Mouse (Mus musculus): ENCODE data around the gene Cisd2. TPM values are rescaled to one million over a fixed set of nuclear protein-coding genes. Genes with fewer than 3 reads are reported as not detected.

Cisd2 gene
- polyA plus RNA-seq (2015; fragmentation: Nextera tagmentation; extraction: Ambion mirVana), result 36.4 and 43.9 TPM in 2 replicates

- WGBS (ENCODE audit: insufficient replicate concordance), result 1% methylated on average over 8 of the region's 8 CpGs
- no peaks in the 10 kb centered on the region for H3K27me3 ChIP-seq
- no peaks in the 10 kb centered on the region for H3K36me3 ChIP-seq
- H3K9me3 ChIP-seq (replicated peaks), result no peaks in the 10 kb centered on the region
- peak within 1 kb of the TSS; percentile 69 for H3K4me3 ChIP-seq (replicated peaks)
- H3K27ac ChIP-seq, result peak within 1 kb of the TSS; percentile 84
- peak within 1 kb of the TSS; percentile 92 for H3K9ac ChIP-seq
- peak; percentile 3; the same call in 1 of the 2 replicates for ATAC-seq (ENCODE audit: low read depth)
- no peak for DNase-seq
- peaks cover 30% of the 10 kb centered on the region for H3K4me1 ChIP-seq (replicated peaks)
- H3K4me2 ChIP-seq, result peak within 1 kb of the TSS; percentile 77
Measured at GRCm38 (mm10) chr3:135423608-135424212, at the start of gene Cisd2. Cisd2 (minus strand) TSS chr3:135423925.

DNA sequence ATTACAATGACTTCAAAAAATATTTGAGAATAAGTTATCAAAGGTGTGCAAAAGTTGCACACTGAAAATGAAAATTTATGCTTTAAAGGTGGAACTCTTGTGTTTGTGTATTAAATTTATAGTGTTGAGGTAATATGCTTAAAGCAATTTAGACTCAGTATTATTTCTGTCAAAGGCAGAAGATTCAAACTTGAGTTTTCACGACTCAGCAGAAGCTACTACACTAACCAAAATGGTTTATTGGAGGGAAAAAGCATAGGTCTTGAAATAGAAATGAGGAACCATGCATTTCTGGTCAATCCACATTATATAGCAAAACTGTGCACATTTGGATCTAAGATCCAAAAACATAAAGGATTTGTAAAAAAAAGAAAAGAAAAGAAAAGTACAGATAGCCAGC is 47.1 kb upstream of the Cisd2 start:
- Histone ChIP-seq H3K27ac (no peak overlapping the region), H3K9ac (no peak overlapping the region), H3K36me3 (peaks cover 6% of the 10 kb centered on the region; the same call in 1 of the 2 replicates), H3K9me3 (replicated peaks) (no peaks in the 10 kb centered on the region), H3K4me2 (no peak overlapping the region), H3K4me3 (replicated peaks) (no peak overlapping the region), H3K27me3 (no peaks in the 10 kb centered on the region), H3K4me1 (replicated peaks) (0 out of 2 replicates have a peak, but pooled peaks cover 4% of the 10 kb centered on the region)
- DNase-seq (no peak), ATAC-seq (ENCODE audit: low read depth) (no peak)
- WGBS (ENCODE audit: insufficient replicate concordance), result 45% methylated on average over 1 of the region's 1 CpGs

GRCm38 (mm10) chr3:135469974-135470373 is 46.2 kb upstream of the Cisd2 start:
- no peak overlapping the region for H3K4me2 ChIP-seq
- no peaks in the 10 kb centered on the region for H3K9me3 ChIP-seq (replicated peaks)
- no peak overlapping the region for H3K4me3 ChIP-seq (replicated peaks)
- ATAC-seq (ENCODE audit: low read depth), result no peak
- H3K4me1 ChIP-seq (replicated peaks), result 0 out of 2 replicates have a peak, but pooled peaks cover 4% of the 10 kb centered on the region
- no peak overlapping the region for H3K9ac ChIP-seq
- peaks cover 9% of the 10 kb centered on the region; the same call in 1 of the 2 replicates for H3K36me3 ChIP-seq
- H3K27ac ChIP-seq, result no peak overlapping the region
- WGBS (ENCODE audit: insufficient replicate concordance), result 48% methylated on average over 4 of the region's 4 CpGs
- DNase-seq, result no peak
- no peaks in the 10 kb centered on the region for H3K27me3 ChIP-seq

GRCm38 (mm10) chr3:135469146-135469545 is 45.4 kb upstream of the Cisd2 start:
- 42% methylated on average over 3 of the region's 3 CpGs for WGBS (ENCODE audit: insufficient replicate concordance)
- H3K4me1 ChIP-seq (replicated peaks), result 0 out of 2 replicates have a peak, but pooled peaks cover 4% of the 10 kb centered on the region
- H3K27ac ChIP-seq, result no peak overlapping the region
- DNase-seq (no peak), ATAC-seq (ENCODE audit: low read depth) (no peak)
- H3K4me3 ChIP-seq (replicated peaks), result no peak overlapping the region
- no peak overlapping the region for H3K4me2 ChIP-seq
- H3K9ac ChIP-seq, result no peak overlapping the region
- peaks cover 15% of the 10 kb centered on the region; the same call in 1 of the 2 replicates for H3K36me3 ChIP-seq
- no peaks in the 10 kb centered on the region for H3K9me3 ChIP-seq (replicated peaks)
- H3K27me3 ChIP-seq, result no peaks in the 10 kb centered on the region

DNA sequence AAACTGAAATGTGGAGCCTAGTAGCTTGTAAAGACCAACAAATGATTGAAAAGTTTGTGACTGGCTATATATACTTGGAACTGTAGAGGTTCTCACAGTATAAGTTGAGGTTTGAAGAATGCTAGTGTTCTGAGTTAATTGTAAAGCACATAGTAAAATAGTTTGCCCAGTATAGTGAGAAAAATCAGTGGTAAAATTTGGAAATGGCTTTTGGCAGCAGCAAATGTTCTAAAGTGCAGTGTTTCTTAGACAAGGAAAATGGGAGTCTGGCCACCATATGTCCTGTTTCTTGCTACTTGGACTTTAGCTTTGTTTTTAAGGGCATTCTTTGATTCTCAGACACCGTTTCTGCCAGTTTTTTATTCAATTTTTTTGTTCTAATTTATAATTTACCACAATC is 44.7 kb upstream of the Cisd2 start:
- Histone ChIP-seq H3K27ac (no peak overlapping the region), H3K27me3 (no peaks in the 10 kb centered on the region), H3K4me1 (replicated peaks) (0 out of 2 replicates have a peak, but pooled peaks cover 4% of the 10 kb centered on the region), H3K36me3 (peaks cover 18% of the 10 kb centered on the region; the same call in 1 of the 2 replicates), H3K4me3 (replicated peaks) (no peak overlapping the region), H3K4me2 (no peak overlapping the region), H3K9ac (no peak overlapping the region), H3K9me3 (replicated peaks) (no peaks in the 10 kb centered on the region)
- DNase-seq (no peak), ATAC-seq (ENCODE audit: low read depth) (no peak)
- 84% methylated on average over 1 of the region's 1 CpGs for WGBS (ENCODE audit: insufficient replicate concordance)

DNA sequence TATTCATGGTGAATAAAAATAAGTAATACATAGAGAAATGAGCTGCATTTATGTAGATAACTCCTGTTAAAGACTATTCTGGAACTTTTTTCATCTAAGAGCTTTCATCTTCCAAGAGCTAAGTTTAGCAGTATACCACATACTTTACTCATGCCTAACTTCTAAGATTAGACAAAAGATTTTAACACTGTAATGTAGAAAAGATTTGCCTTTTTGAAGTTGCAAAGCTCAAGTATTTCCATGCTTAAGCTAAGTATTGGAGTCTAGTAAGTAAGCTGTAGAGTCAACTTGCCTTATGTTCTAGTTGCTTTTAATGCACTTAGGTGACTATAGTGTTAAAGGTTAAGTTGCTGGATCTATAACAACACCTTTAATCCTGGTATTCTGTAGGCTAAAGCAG is 35.3 kb upstream of the Cisd2 start:
- H3K27ac ChIP-seq, result no peak overlapping the region

DNA sequence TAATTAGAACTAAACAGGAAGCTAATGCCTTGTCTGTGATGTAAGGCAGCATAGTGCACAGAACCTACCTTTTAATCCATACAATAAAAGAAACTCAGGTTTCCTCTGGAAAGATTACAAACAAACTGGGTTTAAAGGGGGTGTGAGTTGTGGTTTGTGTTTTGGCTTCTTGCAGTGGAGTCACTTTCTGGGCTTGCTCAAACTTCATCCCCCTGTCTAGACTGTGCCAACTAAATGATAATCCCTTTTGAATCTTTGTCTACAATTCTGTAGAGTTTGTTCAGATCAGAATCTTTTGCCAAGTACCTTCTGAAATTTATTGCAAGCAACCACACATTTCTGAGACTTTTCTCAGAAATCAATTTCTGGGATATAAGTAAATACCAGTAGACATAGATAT is 21.2 kb upstream of the Cisd2 start:
- no peak overlapping the region for H3K9ac ChIP-seq
- peaks cover 24% of the 10 kb centered on the region for H3K4me1 ChIP-seq (replicated peaks)
- no peak overlapping the region for H3K27ac ChIP-seq
- no peaks in the 10 kb centered on the region for H3K27me3 ChIP-seq
- no peak overlapping the region for H3K4me2 ChIP-seq
- H3K36me3 ChIP-seq, result peaks cover 26% of the 10 kb centered on the region
- no peaks in the 10 kb centered on the region for H3K9me3 ChIP-seq (replicated peaks)
- no peak overlapping the region for H3K4me3 ChIP-seq (replicated peaks)
- ATAC-seq (ENCODE audit: low read depth), result no peak
- DNase-seq, result no peak

More for the DNA sequence above, 35.3 kb upstream of the Cisd2 start:
- Histone ChIP-seq H3K9me3 (replicated peaks) (no peaks in the 10 kb centered on the region), H3K4me2 (no peak overlapping the region), H3K9ac (no peak overlapping the region), H3K36me3 (peaks cover 62% of the 10 kb centered on the region), H3K4me1 (replicated peaks) (no peaks in the 10 kb centered on the region), H3K27me3 (no peaks in the 10 kb centered on the region), H3K4me3 (replicated peaks) (no peak overlapping the region)
- no peak for ATAC-seq (ENCODE audit: low read depth)
- no peak for DNase-seq

GRCm38 (mm10) chr3:135440621-135441020 is 16.9 kb upstream of the Cisd2 start:
- no peaks in the 10 kb centered on the region for H3K27me3 ChIP-seq
- H3K9ac ChIP-seq, result peak overlapping the region; percentile 98
- peak overlapping the region; percentile 85 for H3K4me2 ChIP-seq
- no peaks in the 10 kb centered on the region for H3K9me3 ChIP-seq (replicated peaks)
- H3K36me3 ChIP-seq, result peaks cover 17% of the 10 kb centered on the region
- H3K4me3 ChIP-seq (replicated peaks), result peak overlapping the region; percentile 91
- H3K27ac ChIP-seq, result peak overlapping the region; percentile 99
- no peak for DNase-seq
- ATAC-seq (ENCODE audit: low read depth), result no peak
- WGBS (ENCODE audit: insufficient replicate concordance), result 24% methylated on average over 10 of the region's 10 CpGs
- peaks cover 36% of the 10 kb centered on the region for H3K4me1 ChIP-seq (replicated peaks)

- H3K4me3 ChIP-seq (replicated peaks), result peak overlapping the region; percentile 91
- 7% methylated on average over 7 of the region's 7 CpGs for WGBS (ENCODE audit: insufficient replicate concordance)
- peak overlapping the region; percentile 85 for H3K4me2 ChIP-seq
- peak overlapping the region; percentile 99 for H3K27ac ChIP-seq
- H3K9me3 ChIP-seq (replicated peaks), result no peaks in the 10 kb centered on the region
- H3K4me1 ChIP-seq (replicated peaks), result peaks cover 36% of the 10 kb centered on the region
- DNase-seq (peak; percentile 46), ATAC-seq (ENCODE audit: low read depth) (no peak)
- peak overlapping the region; percentile 98 for H3K9ac ChIP-seq
- no peaks in the 10 kb centered on the region for H3K27me3 ChIP-seq
- H3K36me3 ChIP-seq, result peaks cover 17% of the 10 kb centered on the region
Measured at GRCm38 (mm10) chr3:135440221-135440620, 16.5 kb upstream of the Cisd2 start.

GRCm38 (mm10) chr3:135439651-135440050 is 15.9 kb upstream of the Cisd2 start:
- Histone ChIP-seq H3K9me3 (replicated peaks) (no peaks in the 10 kb centered on the region), H3K4me3 (replicated peaks) (peak overlapping the region; percentile 91), H3K9ac (peak overlapping the region; percentile 98), H3K4me1 (replicated peaks) (peaks cover 32% of the 10 kb centered on the region), H3K36me3 (peaks cover 14% of the 10 kb centered on the region), H3K27ac (peak overlapping the region; percentile 99), H3K4me2 (peak overlapping the region; percentile 85), H3K27me3 (no peaks in the 10 kb centered on the region)
- under 1% methylated on average over 15 of the region's 15 CpGs for WGBS (ENCODE audit: insufficient replicate concordance)
- ATAC-seq (ENCODE audit: low read depth) (no peak), DNase-seq (no peak)

DNA sequence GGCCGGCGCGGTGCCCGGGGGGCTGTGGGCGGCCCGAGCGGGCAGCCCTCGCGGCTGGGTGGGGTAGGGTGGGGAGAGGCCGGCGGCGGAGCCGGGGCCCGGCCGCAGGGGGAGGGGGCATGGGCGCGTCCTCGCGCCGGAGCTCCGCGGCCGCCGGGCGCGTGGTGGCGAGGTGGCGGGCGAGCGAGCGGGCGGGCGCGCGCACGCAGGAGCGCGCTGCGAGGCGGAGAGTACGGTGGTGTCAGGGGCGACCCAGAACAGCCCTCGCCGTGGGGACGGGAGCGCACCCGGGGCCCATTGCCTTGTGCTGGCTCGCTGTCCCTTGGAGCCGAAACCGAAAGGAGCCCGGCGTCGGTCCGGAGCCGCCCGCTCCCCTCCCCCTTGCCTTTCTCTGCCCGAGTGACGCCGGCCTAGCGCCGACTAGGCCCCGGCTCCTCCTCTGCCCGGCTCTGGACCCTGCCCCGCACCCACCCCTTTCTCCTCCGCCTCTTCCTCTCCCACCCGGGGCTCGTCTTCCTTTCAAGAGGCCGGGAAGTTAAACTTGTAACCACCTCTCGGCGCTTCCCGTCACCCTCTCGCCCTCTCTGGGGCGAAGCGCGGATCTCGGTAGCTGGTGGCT is 15.3 kb upstream of the Cisd2 start:
- Histone ChIP-seq H3K27me3 (no peaks in the 10 kb centered on the region), H3K4me3 (replicated peaks) (peak overlapping the region; percentile 91), H3K27ac (peak overlapping the region; percentile 99), H3K4me2 (peak overlapping the region; percentile 85), H3K9me3 (replicated peaks) (no peaks in the 10 kb centered on the region), H3K9ac (peak overlapping the region; percentile 98), H3K36me3 (peaks cover 14% of the 10 kb centered on the region), H3K4me1 (replicated peaks) (peaks cover 32% of the 10 kb centered on the region)
- ATAC-seq (ENCODE audit: low read depth) (peak; percentile 66), DNase-seq (peak; percentile 72)
- under 1% methylated on average over 61 of the region's 76 CpGs for WGBS (ENCODE audit: insufficient replicate concordance)

- peak overlapping the region; percentile 98 for H3K9ac ChIP-seq
- 0% methylated on average over 50 of the region's 50 CpGs for WGBS (ENCODE audit: insufficient replicate concordance)
- peaks cover 31% of the 10 kb centered on the region for H3K4me1 ChIP-seq (replicated peaks)
- H3K9me3 ChIP-seq (replicated peaks), result no peaks in the 10 kb centered on the region
- no peaks in the 10 kb centered on the region for H3K27me3 ChIP-seq
- H3K4me3 ChIP-seq (replicated peaks), result peak overlapping the region; percentile 91
- H3K36me3 ChIP-seq, result peaks cover 10% of the 10 kb centered on the region
- ATAC-seq (ENCODE audit: low read depth), result peak; percentile 64
- peak overlapping the region; percentile 99 for H3K27ac ChIP-seq
- peak overlapping the region; percentile 85 for H3K4me2 ChIP-seq
- peak; percentile 87 for DNase-seq
Measured at GRCm38 (mm10) chr3:135438531-135438912, 14.8 kb upstream of the Cisd2 start.

Measured in liver, embryonic 13.5 days (tissue).